Mouse (Mus musculus): ENCODE data around the gene Desi2.
"Not testable (repeated sequence)": the region's sequence is repeated elsewhere in the genome, so short reads cannot be mapped to it uniquely, and the experiment has no call there.

Gene Desi2

DNA sequence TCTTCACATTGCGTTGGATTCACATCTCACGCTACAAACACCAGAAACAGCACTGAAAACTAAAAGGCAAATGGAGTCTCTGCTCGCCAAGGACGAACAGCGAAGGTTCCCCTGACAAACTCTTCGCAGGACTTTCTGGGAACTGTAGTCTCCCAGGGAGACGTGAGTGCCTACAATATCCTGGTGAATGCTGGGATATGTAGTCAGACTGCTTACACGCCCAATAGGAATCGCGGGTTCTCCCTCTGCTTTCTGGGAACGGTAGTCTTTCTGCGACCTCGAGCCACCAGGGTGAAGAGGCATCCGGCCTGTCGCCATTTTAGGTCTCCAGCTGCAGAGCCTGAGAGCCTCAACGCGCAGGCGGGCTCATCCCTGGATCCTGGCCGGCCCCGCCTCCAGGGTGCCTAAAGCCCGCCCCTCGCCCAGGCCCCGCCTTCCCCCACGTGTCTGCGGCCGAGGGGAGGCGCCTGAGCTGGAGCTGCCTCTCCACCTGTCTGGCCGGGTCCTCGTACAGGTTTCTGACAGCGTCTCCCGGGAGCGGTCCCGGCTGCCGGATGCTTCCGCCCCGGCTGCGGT is at the start of gene Desi2:
Desi2 (plus strand) TSS at position 202 of the 576 bp plus-strand sequence.
- DNase-seq (ENCODE audit: low spot score), result peak; percentile 99

DNA sequence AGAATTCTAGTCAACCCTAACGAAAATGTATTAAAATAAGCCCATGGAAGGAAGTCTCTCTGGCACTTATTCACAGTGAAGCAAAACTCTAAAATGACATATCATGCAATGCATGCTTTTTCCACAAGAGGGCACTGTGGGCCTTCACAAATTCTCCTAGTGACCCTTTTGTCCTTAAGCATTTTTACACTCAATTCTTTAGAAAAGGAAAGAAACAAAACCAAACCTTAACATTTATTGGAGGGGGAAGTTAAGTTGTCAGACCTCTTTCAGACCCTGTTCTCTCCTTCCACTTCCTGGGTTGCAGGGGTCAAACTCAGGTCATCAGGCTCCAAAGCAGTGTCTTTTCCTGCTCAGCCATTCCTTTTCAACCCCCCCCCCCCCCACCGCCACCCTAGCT is 40.7 kb upstream of the Desi2 start:
- peak; percentile 5 for DNase-seq (ENCODE audit: low spot score)

GRCm38 (mm10) chr1:178146915-178147314 is 40.3 kb upstream of the Desi2 start:
- DNase-seq (ENCODE audit: low spot score), result not testable (repeated sequence)

DNA sequence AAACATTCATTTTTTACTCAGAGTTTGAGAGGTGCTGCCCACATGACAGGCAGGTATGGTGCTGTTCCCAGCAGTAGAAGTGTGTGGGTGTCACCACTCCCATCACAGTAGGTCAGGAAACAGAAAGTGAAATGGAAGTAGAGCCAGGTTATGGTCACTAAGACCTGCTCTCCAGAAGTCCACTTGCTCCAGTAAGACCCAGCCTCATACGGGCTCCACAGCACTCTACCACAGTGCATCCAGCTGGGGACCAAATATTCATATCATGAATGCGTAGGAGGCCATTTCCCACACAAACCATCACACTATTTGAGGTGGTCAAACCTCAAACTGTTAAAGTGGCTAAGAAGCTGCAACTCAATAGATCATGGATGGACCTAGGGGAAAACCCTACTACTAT is 5.0 kb upstream of the Desi2 start:
- DNase-seq (ENCODE audit: low spot score), result no peak

DNA sequence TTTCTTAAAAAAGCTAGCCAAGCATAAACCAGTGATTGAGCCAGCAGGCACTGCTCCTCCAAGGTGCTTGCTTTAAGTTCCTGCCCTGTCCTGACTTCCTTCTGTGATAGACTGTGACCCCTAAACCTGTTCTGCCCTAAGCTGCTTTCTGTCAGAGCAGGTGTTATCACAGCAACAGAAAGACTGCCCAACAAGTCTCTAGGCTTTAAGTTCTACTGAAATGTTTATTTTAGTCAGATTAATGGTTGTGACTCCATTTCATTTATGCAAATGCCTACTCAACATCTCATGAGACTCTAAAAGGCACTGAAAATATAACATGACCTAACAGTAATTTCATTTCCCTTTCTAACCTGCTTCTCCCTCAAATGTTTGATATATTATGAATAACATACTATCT is 1.6 kb upstream of the Desi2 start:
- no peak for DNase-seq (ENCODE audit: low spot score)

- not testable (repeated sequence) for DNase-seq (ENCODE audit: low spot score)
Measured at GRCm38 (mm10) chr1:178187810-178188209, 593 bp downstream of the Desi2 start.

DNA sequence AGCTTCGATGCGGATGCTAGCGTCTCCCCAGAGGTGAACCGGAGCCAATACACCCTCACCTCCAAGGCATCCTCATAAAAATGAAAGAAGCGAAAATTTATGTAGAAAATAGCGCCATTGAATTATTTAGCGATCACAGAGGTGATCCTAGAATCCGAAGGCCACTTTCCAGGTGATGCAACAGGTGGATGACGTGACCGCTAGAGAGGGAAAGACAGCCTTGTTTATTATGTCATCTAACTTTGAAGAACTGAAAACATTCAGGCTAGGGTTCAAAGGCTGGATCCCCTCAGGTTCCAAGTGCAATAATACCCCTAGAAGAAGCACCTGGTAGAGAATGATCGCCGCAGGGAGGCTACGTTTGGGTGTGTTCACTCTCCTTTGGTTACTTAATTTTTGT is 1.2 kb downstream of the Desi2 start:
- peak; percentile 20 for DNase-seq (ENCODE audit: low spot score)

DNA sequence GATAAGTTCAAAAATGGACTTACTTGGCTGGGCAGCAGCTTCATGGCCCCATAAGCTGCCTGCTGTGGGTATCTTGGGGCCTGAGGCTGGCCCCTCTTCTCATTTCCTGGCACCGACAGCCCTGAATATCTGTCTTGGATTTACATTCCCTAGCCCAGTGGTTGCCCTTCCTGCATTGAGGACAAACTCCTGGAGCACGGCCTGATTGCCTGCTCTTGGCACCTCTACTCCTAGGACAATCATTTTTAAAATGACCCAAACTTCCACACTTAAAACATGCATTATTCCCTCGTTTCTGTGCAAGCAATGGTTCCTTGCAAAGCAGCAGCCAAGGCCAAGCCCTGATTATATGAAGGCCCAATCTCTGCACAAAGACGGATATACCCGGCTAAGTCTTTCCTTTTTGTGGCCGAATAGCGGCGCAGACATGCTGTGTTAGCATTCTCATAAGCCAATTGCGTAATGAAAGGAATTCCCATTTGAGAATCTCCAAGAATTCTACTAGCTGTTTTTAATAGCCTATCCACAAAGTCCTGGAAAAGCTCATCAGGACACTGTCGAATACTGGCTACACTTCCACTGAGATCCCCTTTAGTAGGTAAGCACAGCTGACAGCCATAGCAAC is 18.6 kb downstream of the Desi2 start:
- no peak for DNase-seq (ENCODE audit: low spot score)

- not testable (repeated sequence) for DNase-seq (ENCODE audit: low spot score)
Measured at GRCm38 (mm10) chr1:178207856-178208255, 20.6 kb downstream of the Desi2 start.

DNA sequence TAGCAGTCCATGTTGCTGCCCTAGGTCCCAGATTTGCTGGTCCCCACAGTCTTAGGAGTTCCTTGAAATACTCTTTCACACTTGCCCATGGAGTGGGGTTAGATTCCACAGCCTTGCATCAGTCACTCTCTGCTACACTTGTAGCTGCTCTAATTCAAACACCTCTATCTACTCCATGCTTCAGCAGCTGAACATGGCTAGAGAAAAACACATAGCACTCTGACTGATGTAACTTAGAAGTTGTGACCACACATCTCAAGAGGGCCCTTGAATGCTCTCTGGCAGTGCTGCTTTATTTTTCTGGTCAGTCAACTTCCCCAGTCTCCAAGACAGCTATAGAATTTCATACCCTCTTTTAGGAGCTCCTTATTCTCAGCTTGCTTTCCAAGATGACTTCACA is 22.7 kb downstream of the Desi2 start:
- DNase-seq (ENCODE audit: low spot score), result peak; percentile 80

DNA sequence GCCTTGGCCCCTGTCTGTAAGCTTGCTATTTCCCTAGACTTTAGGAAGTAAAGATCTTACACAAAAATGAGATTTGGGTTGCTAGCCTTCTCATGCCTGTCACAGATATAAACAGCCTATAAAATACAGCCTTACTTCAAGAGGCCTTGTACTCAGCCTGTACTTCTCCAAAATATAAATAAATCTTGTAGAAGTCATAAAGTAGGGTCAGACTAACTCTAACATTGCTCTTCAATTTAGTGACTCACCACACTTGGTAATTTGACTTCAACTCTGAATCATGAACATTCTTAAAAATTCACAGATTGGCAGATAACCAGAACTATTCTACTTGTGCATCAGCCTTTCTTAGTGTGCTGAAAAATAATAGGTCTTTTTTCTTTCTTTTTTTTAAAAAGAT is 29.9 kb downstream of the Desi2 start:
- DNase-seq (ENCODE audit: low spot score), result no peak

DNA sequence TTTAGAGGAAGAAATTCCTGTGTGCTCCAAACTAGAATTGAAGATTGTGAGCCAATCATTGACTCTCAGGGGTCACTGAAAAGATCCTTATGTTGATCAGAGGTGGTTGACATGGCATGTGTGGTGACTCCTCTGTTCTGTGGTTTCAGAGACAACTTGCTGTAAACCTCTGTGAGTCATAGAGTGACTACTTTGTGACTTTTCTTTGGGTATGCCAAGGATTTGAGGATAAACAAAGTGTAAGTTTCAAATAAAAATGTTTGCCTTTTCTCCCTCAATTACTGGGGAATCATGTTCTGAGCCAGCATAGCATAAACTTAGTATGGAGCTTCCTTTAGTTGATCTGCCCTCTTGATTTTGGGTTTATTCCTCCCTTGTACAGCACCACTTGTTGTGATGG is 31.1 kb downstream of the Desi2 start:
- no peak for DNase-seq (ENCODE audit: low spot score)

DNA sequence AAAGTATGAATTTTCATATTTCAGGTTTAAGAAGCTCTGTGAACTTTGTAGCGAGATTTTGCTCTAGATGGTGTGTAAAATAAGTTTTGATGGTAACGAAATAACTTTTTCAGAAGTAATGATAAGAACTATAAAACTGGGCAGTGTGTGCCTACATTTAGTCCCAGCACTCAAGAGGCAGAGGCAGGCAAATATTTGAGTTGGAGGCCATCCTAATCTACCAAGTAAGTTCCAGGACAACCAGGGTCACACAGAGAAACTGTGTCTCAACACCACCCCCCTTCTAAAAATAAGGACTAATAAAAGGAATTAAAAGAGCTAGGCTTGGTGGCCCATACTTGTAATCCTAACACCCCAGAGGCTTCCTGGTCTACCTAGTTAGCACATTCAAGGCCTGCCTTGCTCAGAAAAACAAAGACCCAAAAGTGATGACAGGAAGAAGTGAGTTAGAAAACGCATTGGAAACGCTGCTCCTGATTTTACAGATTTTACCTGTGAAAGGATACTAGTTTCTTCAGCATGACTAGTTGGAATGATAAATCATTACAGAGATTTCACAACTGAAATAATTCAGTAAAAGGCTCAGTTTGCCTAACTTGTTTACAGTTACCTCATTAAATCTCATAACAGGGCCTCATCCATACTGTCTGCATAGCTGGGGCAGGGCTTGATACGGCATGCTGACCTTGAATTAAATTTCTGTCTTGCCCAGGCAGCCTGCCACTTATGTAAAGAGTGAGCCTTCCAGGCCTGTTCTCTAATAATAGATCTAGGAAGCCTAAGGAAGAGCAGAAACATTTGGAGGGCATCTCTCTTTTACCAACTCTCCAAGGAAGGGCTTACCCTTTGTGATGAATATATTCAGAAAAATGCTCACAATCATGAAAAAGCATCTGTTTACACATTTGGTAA is 32.2 kb downstream of the Desi2 start:
- peak; percentile 46 for DNase-seq (ENCODE audit: low spot score)

GRCm38 (mm10) chr1:178228888-178229287 is 41.7 kb downstream of the Desi2 start:
- DNase-seq (ENCODE audit: low spot score), result not testable (repeated sequence)

GRCm38 (mm10) chr1:178234109-178234508 is 46.9 kb downstream of the Desi2 start:
- DNase-seq (ENCODE audit: low spot score), result no peak

DNA sequence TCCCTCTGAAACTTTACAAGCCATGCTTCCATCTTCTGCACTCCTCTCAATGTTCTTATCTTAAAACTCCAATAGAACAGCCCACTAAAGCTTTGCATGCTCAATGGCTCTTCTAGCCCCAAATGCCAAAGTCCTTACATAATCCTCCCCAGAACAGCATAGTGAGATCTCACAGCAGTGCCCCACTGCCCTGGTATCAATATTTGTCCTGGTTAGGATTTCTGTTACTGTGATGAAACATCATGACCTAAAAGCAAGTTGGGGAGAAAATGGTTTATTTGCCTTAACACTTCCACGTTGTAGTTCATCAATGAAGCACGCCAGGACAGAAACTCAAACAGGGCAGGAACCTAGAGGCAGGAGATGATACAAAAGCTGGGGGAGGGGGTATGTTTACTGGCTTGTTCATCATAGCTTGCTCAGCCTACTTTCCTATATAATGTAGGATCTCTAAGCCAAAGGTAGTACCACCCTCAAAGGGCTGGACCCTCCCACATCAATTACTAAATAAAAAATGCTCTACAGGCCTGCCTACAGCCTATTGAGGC is 48.8 kb downstream of the Desi2 start:
- DNase-seq (ENCODE audit: low spot score), result no peak

DNA sequence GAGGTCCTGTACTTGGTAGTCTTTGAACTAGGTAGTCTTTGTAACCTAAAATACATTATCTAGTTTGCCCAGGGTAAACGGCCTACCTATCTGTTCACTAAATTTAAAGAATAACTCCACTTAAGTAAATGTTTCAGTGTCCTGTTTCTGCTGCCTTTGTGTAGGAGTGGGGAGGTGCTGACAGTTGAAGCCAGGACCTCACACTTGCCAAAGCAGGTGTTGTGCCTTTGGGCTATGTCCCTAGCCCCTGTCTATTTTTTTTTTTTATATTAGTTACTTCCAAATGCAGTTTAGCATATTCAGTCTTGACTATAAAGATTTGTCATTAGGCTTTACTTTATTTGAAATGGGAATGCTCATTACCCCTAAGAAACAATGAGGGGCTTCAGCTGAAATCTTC is 51.5 kb downstream of the Desi2 start:
- DNase-seq (ENCODE audit: low spot score), result no peak

- DNase-seq (ENCODE audit: low spot score), result peak; percentile 49
Measured at GRCm38 (mm10) chr1:178241884-178242508, 54.8 kb downstream of the Desi2 start.

DNA sequence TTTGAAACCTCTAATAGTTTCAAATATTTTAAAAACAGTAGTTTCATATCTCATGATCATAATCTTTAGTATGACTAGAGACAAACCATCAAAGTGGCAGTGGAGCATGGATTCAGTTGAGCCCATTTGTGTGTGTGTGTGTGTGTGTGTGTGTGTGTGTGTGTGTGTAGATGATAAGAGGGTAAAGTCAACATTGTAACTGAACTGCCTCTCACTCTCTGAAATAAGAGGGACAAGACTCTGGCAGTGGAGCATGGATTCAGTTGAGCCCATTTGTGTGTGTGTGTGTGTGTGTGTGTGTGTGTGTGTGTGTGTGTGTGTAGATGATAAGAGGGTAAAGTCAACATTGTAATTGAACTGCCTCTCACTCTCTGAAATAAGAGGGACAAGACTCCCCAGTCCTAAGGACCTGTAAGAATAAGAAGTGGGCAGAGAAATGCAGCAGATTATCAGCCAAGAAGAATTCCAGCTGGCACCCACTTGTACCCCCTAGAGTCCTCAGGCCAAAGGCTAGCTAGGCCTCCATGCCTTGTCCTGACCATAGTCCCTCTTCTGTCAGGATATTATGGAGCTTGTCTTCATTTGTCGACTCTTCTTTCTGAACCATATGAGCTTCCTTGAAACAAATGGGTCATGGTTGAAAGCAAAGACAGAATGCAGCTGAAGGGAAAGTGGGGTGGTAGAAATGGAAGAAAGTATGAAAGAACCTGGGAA is 61.0 kb downstream of the Desi2 start:
- no peak for DNase-seq (ENCODE audit: low spot score)

DNA sequence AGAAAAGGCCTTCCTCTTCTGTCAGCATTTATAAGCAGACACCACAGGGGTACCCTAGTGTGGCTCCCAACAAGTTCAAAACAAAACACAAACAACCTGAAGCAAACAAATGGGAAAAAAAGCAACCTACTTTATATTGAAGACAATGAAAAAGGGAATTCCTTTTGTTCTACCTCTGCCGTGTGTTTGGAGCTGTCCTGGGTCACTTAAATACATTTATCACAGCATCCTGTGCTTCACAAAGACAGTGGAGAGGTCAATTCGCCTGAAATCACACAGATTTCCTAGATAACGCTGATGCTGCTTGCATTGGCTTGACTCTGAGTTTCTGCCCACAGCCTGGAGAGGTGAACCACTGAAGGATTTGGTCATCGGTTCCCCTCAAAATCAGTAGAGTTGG is 67.4 kb downstream of the Desi2 start:
- no peak for DNase-seq (ENCODE audit: low spot score)

DNA sequence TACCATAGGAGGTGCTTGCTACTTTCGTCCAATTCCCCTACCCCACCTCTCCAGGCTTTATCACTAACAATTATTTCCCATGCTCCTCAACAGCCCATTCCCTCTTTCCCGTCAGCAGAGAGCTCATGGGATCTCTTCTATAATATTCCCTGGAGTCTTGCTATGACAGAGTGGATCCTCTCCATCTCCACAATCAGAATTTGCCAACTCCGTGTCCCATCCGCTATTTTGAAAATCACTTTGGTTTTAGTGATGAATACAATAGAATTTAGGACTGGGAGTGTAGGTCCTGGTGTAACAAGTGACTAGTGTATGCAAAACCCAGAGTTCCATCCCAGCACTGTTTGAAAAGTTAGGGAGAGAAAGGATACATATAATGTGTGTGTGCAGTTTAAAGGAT is 69.1 kb downstream of the Desi2 start:
- DNase-seq (ENCODE audit: low spot score), result no peak

DNA sequence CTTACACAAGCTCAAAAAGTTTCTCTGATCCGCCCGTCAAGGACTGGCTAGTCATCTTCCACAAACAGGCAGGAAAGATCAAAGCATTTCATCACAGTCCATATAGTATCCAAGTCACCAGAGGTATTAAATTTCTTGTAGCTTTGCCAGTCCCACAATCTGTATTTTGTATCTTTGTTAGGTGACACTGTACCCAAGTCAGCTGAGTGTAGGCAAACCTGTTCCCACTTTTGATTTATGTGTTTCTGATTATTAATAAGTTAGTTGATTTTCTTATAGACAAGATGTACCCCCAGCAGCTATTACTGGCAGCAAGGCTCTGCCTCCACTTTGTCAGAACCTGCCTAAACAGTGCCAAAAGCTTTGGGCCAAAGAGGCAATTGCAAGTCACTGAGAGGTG is 71.6 kb downstream of the Desi2 start:
- DNase-seq (ENCODE audit: low spot score), result no peak
